Mouse (Mus musculus) E14TG2a.4 (cell line): ENCODE results near the gene Cd72.

ENCODE experiments used
- H3K27me3 ChIP-seq: 2 replicates; pipeline ENCODE4 v1.6.1; 2014; ENCODE audit warnings: low read length, control low read depth; ENCODE audit not compliant: insufficient read depth
- H3K36me3 ChIP-seq: 2 replicates; pipeline ENCODE4 v1.6.1; 2014; ENCODE audit warnings: low read length, control low read depth; ENCODE audit not compliant: insufficient read depth
- H3K4me1 ChIP-seq: replicated peaks from 2 replicates; pipeline ENCODE4 v1.6.1; 2014; ENCODE audit warnings: low read depth, low read length, control low read depth
- H3K4me3 ChIP-seq: replicated peaks from 2 replicates; pipeline ENCODE4 v1.5.1; 2014; ENCODE audit warnings: mild to moderate bottlenecking, low read length
- H3K9me3 ChIP-seq: 2 replicates; pipeline ENCODE4 v1.6.1; 2014; ENCODE audit warnings: low read length, control low read depth
- CTCF ChIP-seq: conservative IDR thresholded peaks from 2 replicates; pipeline ENCODE4 v1.5.1; 2014; ENCODE audit warnings: low read length
- NANOG ChIP-seq: IDR thresholded peaks from 2 replicates; pipeline ENCODE4 v1.6.1; 2014; ENCODE audit warnings: borderline replicate concordance, low read length, mixed read lengths
- POU5F1 ChIP-seq: IDR thresholded peaks from 2 replicates; pipeline ENCODE4 v1.6.1; 2014; ENCODE audit warnings: low read length, borderline replicate concordance

Cd72 gene

DNA sequence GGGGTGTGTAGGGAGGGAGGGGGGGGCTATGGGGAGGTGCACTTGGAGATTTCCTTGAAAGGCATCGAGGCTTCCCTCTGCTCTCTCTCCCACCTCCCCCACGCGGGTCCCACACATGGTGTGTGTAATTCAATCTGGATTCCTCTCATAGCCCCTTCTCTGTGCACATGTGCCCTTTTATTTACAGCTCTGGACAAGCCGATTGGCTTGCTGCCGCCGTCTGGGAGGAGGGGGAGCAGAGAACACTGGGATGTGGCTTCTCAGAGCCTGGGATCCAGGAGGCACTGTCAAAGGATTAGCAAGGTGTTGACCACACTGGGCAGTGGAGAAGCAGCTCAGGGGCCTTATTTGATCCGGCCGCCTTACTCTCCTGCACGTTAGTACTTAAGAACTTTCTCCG lies 53.5 kb downstream of the Cd72 start:
- Histone ChIP-seq H3K4me3 (peak overlapping the region; percentile 43), H3K27me3 (peaks cover 19% of the 10 kb centered on the region), H3K4me1 (peaks cover 82% of the 10 kb centered on the region), H3K36me3 (no peaks in the 10 kb centered on the region), H3K9me3 (peaks cover 8% of the 10 kb centered on the region)
- TF ChIP-seq CTCF (no peak), POU5F1 (no peak), NANOG (no peak)

DNA sequence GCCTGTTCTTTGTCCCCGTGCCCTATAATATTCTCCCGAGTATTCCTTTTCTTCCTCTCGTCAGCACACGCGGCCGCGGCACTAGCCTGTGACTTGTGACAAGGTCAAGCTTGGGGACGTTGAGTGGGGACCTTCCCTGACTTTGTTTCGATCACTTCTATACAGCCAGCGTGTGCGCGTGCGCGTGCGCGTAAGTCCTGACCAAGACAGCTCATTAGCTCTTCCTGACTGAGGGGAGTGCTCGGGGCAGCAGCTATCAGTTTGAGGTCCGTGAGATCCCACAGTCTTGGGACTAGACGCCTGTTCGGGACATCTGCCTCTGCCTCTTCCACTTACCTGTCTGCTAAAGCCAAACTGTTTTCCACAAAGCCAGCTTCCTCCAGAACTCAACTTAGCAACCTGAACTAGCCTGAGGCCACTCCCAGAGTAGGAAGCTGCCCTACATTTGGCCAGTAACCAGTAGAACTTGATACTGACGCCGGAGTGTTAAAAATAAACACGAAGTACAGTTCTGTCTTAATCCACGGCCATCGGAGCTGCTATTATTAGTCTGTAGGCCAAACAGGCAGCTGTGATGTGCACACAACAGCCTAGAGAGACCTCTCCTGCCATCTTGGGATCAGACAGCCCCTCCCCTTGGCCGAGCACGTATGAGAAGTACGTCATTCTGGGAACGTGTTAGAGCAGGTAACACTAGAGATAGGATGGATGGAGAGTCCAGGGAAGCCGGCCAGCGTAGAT lies 54.9 kb downstream of the Cd72 start:
- Histone ChIP-seq H3K9me3 (no peaks in the 10 kb centered on the region), H3K27me3 (peaks cover 22% of the 10 kb centered on the region), H3K4me1 (peaks cover 73% of the 10 kb centered on the region), H3K36me3 (no peaks in the 10 kb centered on the region), H3K4me3 (peak overlapping the region; percentile 61)
- TF ChIP-seq NANOG (no peak), POU5F1 (no peak)

DNA sequence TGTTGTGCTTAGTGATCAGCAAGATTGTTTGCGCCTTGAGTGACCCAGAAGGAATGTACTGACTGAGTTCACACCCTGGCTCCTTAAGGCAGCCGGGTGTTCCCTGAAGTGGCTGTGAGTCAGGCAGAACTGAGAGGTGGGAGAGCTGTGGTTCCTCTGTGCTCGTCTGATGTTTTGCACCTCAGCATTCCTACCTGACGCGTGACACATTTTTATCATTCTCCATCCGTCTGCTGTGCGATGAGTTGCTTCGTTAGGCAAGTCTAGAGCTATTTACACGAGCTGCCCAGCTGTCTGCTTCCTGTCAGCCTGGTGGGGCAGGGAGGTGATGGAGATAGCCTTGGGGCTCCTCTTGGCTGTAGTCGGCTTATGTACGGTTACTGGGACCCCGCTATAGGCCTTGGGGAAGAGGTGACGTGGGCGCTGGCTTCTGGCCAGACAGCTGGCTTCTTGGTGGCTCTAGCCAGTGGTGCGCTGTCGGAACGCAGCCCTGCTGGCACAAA lies 55.5 kb downstream of the Cd72 start:
- no peaks in the 10 kb centered on the region for H3K36me3 ChIP-seq
- peaks cover 73% of the 10 kb centered on the region for H3K4me1 ChIP-seq
- peak overlapping the region; percentile 61 for H3K4me3 ChIP-seq
- no peaks in the 10 kb centered on the region for H3K9me3 ChIP-seq
- no peak for TF ChIP-seq NANOG
- TF ChIP-seq POU5F1, result no peak
- TF ChIP-seq CTCF, result no peak
- peaks cover 22% of the 10 kb centered on the region for H3K27me3 ChIP-seq

DNA sequence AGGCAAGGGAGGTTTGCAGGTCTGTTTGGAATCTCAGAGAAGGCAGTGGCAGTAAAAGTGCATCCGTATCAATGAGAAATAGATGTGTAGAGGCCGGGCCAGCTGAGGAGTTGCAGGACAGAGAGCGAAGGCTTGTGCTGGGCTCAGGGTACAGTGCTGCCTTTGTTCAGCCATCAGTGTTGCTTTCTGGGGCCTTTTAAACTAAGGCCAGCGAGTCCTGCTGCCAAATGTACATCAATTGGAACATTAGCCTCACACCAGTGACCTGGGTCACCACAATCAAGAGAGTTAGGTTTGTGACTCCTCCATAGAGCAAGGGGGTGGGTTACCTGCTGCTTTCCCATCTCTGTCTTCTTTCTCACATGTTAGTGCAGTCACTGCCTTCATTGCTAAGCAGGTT lies 56.4 kb downstream of the Cd72 start:
- TF ChIP-seq CTCF, result no peak
- no peak for TF ChIP-seq NANOG
- TF ChIP-seq POU5F1, result no peak
- peaks cover 65% of the 10 kb centered on the region for H3K4me1 ChIP-seq
- H3K36me3 ChIP-seq, result no peaks in the 10 kb centered on the region
- no peak overlapping the region for H3K4me3 ChIP-seq
- peaks cover 22% of the 10 kb centered on the region for H3K27me3 ChIP-seq
- H3K9me3 ChIP-seq, result no peaks in the 10 kb centered on the region
